Mouse (Mus musculus): Measurements from ENCODE around the gene Gatad2a.

DNA sequence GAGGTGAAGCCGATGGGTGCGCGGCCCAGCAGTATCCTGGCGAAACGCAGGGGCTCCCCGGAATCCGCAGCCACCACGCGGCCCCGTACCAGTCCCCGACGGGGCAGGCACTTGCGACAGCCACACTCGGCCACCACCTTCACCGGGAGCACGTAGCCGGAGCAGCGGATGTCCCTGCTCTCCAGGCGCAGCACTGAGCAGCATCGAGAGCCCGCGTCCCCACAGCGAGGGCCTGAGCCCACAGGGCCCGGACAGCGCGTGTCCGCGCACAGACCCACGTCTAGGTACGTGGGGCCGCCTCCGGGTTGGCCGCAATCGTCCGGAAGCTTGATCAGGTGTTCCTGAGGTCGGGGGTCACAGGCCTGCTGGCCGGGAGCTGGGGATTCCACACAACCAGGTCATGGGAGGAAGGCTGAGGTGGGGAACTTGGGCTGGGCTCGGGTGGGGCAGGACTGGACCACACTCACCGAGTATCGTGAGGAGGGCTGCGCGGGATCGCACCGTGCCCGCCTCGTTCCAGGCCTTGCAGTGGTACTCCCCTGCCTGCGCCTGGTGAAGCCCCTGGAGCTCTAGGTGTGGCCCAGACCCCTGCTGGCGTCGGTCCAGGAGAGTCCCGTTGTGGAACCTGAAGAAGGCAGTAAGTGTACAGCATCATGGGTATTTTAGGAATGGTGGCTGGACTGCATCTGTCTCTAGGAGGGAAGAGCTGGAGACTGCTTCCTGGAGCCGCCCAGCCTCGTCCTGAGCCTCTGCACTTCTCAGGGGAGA is 113.2 kb downstream of the Gatad2a start:
- no peak for TF ChIP-seq POLR2A (IDR thresholded peaks at IDR 0.05; ENCODE audit: low read depth, low read length)
- TF ChIP-seq CTCF (IDR thresholded peaks at IDR 0.05; ENCODE audit: borderline replicate concordance, insufficient read depth, low read length) = no peak
